Mouse (Mus musculus) cerebellum, postnatal 25 days (tissue): ENCODE measurements around the gene Cubn.

Experiments
- DNase-seq, 2 experiments: peaks; one replicate each; pipeline ENCODE4 v3.0.0; 2021; ENCODE audit warnings: mixed read lengths in 2 of 2

Gene Cubn

DNA sequence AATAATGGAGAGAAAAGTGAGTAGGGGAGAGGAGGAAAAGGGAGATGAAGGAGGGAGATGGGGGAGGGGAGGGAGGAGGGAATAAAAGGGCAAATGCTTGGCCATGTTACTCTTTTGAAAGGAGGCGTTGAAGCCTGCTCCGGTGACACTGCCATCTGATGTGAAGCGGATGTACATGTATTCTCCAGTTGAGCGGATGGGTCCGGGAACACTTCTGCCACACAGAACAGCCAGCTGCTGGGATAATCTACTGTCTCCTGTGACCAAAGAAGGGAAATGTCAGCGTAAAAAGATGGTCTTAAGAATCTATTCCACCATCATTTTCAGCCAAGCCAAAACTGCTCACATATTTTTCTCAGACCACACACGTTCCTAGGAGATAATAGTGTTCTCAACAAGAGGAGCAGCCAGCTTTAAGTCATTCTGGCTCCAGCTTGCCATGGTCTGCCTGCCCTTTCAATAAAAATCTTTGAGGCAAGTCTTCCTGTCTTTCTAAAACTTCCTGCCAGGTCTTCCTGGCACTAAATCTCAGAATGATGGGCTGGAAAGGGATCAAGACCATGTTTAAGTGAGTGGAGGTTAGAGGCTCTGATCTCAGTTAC, 149.2 kb downstream of the Cubn start:
- no peak for DNase-seq

DNA sequence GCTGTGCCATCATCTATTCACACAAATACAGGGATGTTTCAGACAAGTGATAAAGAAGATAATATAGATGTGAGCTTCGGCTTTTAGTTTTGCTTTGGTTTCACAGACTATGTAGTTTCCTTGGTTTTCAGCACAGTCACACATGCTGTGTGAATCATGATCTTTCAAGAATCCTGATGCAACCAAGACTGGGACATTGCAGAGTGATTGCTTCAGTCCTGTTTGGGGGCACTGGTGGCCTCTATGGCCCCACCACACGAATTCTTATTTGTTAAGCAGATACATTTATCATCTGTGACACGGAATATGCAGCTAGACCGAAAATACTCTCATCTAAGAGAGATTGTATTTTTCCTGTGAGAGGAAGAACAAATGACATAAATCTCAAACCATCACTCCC, 156.2 kb downstream of the Cubn start:
- no peak for DNase-seq

DNA sequence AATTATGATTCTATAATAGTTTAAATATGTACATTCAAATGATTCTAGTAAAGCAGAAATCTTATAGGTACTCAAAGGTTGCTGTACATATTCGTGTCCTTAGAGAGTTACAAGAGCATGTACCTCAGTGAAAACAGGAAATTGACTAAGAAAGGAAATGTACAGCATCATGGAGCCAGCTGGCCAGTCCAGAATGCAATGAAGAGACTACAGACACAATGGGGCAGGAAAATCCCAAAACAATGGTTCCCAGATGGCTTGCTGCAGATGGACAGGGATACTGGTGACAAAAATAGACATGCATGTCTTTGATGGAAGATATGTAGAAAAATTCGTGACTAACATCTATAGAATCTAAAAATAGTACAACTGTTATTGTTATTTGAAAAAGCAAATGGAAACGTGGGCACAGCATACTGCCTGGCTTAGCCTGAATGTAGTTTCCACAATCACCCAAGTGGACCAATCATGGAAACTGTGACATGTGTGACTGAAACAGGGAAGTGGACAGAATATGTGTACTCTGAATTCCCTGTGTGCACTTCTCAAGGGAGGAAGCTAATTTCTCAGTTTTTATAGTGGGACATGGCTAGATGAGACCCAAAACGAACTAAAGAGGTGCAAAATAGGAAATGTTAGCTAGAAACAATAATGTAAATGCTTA, 161.7 kb downstream of the Cubn start:
- no peak for DNase-seq

DNA sequence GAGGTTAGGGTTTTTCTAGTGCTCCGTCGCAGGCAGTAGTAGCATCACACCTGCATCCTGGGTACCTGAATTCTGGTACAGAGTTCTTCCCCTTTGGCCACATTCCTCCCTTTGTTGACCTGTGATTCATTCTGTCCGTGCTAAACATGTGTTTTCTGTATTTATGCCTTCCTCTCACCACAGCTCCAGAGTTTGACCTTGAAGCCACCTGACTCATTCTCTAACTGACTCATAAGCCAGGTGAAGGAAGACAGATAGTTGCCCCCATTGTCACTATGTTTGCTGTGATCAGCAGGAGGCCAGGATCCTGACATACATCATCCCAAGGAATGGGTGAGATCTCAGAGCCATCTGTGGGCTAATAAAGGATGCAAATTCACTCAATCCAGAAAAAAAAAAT, 188.2 kb downstream of the Cubn start:
- DNase-seq: no peak

DNA sequence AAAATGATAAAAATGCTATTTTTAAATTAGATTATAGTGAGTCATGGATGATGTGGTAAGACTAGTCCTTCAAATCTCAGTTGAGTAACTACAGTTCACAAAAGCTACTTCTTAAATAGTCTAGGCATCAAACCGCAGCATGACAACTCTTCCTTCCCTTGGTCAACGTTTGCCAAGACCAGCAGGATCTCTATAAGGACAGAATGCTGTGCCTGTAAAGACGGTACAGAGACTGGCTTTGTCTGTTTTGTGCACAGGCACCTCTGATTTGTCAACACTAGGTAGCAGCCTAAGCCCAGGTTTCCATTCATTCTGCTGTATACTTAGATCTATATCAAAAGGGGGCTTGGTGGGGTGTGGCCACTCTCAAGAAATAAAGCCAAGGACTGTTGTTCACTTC, 192.6 kb downstream of the Cubn start:
- no peak for DNase-seq

DNA sequence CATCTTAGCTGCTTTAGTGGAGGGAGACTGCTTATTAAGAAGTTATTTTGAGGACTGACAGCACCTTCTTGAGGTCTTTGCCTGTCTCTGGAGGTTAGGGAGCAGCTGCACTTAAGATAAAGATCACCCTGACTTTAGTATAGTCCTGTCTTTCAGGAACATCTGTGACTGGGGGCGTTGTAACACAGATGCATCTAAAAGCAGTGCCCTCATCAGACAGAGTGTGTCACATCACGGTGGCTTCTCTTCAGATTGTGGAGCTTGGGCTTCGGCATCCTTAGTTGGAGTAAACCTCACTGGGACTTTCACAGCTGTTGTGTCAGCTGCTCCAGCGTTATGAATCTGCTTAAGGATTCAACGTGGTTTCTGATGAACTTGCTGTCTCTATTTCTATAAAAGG, 193.9 kb downstream of the Cubn start:
- no peak for DNase-seq

DNA sequence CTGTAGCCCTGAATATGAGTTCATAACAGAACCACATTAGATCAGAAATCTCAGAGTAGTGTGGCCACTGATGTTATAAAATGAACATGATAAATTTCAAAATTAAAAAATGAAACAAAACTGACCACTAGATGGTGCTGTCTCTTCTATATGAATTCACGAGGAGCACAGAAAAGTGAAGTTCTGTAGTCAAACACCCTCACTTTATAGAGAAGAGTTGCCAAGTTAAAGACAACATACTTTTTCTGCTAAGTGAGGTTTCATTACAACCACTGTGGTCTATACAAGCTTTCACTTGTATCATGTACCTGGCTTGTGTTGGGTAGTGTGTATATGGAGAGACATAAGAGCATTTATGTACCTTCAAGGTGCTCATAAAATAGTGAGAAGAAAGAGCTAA, 201.0 kb downstream of the Cubn start:
- no peak for DNase-seq

DNA sequence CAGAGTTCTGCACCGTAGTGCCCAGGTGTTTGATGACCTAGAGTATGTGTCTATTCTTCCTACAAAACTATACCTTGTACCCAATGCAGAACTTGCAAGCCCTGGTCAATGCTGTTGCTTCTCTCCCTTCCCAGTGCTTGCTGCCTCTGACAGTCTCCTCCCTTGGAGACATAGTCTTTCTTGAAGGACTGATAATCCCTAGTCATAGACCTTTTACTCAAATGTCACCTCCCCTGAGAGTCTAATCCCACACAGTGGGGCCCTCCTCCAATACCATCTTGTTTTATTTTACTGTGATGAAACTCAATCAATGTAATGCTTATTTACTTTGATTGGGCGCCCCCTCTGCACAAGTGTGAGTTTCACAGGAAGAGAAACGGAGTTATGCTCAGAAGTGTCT, 201.5 kb downstream of the Cubn start:
- DNase-seq: no peak

DNA sequence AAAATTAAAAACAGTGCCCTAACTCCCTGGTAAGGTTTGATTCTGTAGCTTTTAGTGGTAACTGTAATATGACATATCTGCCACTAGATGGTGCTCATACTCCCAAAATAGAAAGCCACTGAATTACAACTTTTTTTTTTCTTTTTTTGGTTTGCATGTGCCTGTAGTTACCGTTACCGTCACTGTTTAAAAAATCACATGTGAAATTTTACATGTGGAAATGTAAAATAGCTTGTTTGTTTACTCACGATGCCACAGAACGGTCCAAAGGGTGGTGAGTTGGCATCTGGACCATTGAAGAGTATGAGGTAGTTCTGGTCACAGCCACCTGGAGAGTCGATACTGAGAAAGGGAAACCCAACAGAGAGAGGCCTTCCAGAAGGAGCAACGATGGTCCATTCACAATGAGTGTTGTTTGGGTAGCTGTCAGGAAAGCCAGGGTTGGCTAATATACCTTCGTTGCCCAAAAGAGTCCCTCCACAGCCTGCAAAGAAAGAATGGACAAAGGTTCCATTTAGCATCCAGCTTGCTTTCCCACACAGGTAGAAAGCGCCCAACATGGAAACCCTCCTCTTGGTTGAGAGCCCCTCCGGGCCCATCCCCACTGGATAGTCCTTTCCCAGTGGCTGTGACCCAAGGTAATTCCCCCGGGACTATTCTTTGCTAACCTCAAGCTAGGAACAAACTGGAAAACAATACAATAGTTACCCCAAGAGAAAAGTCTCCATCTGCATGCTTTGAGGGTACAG, 213.3 kb downstream of the Cubn start:
- no peak for DNase-seq

DNA sequence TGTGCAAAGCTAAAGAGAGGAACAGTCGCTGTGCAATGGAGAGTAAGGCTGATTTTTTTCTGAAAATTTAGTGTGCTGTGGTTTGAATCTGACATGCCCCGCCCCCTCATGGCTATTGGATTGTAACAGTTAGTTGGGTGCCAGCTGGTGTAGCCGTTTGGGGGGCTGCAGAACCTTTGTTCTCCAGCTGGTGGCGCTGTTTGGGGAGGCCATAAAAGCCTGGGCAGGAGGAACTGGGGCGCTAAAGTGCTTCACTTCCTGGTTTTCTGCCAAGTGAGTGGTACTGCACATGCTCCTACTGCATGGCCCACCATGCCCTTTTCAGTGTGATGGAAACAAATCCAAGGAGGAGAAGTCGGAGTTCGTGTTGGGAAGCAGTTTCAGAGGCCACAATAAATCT, 215.7 kb downstream of the Cubn start:
- DNase-seq: peak in 1 of 2 experiments; percentile 5

DNA sequence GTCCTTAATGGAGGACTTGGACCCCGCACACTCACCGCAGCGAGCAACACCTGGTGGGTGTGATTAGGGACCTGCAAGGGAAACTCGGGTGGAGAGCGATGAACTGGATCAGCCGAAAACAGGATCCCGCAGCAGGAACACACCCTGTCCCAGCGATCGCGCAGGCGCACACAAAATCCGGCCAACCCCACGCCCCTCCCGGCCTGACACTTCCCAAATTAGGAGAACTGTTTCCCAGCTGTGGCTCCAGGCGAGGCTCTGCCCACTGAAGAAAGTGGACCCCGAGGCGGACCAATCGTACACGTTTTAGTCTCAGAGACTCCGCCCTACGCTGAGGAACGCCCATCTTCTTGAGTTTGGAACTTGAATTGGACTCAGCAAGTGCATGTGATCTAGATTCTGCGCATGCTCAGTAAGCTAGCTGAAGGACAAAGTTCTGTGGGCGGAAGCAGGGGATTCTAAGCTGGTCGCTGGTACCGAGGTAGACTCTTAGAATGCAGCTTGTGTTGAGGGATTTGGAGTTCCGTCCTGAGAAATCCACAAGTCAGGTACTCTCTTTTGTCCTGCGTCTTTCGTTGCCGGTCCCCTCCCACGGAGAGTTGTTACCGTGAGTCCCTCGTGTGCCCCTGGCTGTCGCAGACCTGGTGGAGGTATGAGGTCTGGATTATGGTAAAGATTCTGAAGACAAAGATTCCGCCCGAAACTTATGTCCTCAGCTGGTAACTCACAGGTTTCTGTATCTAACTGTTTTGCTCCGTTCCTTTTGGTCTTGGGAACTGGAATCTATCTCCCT, 220.3 kb downstream of the Cubn start, which contains the start of gene Rsu1:
TSS of gene Rsu1 (minus strand) at position 251 of the 793 bp plus-strand sequence.
- DNase-seq: peak; percentile 88 to 91

DNA sequence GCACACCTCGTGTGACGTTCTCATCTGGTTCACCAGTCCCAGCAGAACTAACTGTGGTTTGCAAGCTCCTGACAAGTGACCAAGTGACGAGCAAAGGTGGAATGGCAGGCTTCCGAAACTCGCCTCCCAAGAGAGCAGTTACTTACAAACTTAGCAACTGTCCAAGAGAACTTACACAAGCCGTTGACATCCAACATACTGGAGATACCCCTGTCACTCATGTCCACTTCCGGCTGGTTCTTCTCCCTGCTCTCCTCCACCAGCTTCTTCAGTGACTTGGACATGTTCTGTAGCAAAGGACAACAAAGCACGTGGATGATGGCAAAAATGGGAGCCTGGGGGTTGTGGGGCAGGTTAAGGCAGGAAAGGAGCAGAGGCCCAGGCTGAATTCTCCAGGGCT, 220.9 kb downstream of the Cubn start:
- DNase-seq: no peak

DNA sequence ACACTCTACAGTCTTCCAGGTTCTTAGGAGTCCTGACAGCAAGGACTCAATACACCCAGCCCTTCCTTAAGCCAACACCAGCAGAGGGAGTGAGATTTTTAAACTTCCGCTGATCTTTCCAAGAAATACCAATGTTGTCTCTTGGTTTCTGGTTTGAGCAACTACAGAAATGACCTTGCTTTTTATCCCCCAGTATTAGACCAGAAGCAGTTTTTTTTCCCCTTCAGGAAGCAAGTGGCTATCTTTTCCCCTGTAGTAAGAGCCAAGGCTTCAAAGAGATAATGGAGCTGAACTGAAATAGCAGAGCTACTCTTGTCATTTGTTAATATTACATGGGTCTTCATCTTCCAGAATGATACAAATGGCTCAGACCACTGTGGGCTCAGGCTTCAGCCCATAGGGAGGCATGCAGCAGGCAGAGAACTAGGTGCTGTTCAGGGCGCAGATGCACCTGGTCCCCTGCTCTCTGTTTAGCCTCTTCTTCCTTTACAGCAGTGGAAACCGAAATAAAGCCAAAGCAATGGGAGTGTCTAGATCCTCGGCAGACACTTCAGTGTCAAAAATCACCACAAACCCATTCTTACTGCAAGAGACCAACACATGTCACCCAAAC, 222.8 kb downstream of the Cubn start:
- DNase-seq: no peak

DNA sequence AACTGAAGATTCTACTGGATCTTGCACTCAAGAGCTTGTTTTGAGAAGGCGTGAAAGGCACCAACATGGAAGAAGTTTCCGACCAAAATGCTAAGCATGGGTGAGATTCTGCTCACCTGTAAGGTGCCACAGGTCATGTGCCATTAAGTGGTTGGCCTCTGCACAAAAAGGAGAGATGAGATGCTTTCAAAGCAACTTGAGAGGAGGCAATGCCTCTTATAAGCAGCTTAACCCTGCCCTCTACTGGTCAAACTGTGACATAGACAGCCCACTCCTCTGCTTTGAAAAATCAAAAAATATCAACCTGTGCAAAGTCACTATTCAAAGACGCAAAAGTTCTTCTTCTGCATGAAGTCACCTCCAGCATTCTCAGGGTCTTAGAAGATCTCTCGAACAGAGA, 226.7 kb downstream of the Cubn start:
- DNase-seq: peak in 1 of 2 experiments; percentile 11

DNA sequence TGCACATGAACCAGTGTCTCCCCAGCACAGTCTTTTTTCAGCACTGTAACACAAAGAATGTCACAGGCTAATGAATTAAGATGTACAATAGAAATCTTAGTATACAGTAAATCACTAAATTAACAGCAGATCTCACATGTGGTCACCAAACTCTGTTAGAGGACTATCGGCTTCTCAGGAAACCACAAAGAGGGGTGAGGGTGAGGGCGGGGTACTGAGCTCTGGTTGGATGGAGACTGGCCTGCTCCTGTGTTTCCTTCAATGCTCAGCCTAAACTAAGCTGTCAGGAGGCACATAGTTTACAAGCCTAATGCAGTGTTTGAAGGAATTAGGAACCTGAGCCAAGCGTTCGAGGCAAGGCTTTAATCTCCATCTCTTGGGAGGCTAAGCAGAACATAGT, 228.5 kb downstream of the Cubn start:
- DNase-seq: no peak

DNA sequence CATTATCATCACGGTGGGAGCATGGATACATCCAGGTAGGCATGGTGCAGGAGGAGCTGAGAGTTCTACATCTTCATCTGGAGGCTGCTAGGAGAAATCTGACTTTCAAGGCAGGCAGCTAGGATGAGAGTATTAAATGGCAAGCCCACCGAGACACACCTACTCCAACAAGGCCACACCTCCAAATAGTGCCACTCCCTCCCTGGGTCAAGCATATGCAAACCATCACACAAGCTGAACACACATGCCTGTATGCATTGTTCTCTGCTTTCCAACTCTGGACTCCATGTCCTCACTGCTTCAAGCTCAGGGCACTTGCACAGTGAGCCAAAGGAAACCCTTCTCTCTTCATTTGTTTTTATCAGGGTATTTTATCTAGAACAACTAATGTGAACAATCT, 233.0 kb downstream of the Cubn start:
- no peak for DNase-seq

DNA sequence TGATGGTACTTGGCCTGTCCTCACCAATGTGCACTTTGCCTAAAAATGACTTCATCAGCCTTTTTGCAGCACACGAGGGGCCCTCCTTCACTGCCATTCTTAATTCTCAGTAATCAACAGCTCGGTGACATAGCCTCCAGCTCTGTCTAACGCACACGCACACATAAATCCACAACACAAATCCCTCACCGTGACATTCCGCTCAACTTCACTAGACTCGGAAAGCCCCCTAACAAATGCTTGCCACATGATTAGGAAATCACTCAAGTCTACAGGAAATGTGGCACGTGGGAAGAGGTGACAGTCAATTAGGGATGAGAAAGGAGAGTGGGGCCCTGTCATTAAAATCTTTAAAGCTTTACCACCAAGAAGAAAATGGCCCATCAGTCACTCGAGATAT, 250.9 kb downstream of the Cubn start:
- DNase-seq: no peak

DNA sequence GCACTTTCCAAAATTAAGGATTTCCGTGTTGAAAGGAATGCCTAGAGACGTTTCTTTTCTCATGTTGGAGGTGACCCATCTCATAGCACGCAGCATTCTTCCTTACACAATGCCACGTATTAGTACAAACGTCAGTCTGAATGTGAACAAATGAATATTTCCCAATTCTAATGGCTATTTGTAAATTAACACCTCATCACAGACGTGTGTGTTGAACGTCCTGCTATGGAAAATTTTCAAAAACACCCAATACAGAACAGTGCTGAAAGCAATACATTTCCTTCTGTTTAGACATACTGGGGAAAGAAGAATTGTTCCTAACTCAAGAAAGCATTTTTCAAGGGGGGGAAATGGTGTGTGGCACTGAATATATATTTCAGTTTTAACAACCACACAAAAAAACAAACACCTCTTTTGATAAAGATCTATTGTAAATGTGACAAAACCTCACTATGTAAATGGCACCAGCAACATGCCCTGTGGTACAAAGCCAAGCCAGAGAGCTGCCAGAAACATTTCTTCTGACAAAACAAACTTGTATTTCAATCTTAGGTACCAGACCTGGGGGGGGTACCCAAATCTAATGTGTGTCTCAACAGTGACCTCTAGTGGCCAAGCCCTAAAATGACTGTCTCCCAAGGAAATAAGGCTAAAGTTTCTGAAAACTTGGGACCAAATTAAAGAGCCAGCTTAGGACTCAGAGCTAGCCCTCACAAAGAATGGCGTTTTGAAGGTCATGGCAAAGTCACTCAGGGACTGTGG, 254.3 kb downstream of the Cubn start:
- DNase-seq: peak; percentile 29 to 56

DNA sequence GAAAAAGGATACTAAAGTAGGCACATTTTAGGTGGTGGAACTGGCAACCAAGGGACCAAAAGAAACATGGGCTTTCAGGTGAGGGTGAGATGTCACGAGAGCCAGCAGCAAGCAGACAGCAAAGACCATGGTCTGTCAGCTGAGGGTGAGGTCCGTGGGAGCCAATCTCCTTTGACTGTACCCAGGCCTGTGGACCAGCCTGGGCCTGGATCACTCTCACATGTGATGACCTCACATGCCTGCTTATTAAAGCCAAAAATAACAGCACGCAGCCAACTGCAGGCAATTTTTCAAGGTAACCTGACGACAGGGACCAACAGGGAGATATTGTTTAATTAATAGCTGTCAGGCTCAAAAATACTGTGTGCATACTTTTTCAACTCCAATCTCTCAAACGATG, 255.9 kb downstream of the Cubn start:
- peak; percentile 9 to 11 for DNase-seq

DNA sequence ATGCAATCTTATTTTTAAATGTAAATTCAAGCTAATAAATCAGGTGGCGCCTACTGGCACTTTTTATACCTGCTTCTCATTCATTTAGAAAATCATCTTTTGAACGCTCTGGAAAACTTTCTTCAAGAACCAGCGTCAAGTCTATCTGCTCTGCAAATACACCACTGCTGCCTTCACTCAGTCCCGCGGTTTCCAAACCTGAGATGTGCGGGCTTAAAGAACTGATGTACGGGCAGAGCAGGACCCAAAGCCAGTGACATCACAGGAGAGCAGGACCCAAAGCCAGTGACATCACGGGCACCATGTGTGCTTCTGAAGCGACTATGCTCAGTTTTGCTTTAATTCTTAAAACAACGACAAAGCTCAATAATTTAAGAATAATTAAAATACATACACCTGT, 256.8 kb downstream of the Cubn start:
- DNase-seq: no peak

DNA sequence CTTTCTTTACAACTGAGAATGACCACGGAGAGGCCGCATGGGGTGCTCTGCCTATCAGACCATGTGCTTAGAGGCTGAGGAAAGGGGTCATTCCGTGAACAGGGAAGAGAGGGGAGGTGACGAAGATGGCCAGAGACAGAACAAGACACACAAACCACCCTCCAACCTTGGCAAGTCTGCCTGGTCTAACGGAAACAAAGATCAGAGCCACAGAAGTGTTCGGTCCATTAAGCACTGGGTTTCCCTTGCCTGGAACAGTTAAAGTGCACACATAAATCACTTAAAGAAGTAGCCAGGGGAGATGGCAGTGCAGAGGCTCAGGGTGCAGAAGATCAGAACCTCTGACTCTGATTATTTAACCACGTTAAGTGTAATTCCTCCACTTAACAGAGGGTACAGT, 257.7 kb downstream of the Cubn start:
- DNase-seq: no peak

DNA sequence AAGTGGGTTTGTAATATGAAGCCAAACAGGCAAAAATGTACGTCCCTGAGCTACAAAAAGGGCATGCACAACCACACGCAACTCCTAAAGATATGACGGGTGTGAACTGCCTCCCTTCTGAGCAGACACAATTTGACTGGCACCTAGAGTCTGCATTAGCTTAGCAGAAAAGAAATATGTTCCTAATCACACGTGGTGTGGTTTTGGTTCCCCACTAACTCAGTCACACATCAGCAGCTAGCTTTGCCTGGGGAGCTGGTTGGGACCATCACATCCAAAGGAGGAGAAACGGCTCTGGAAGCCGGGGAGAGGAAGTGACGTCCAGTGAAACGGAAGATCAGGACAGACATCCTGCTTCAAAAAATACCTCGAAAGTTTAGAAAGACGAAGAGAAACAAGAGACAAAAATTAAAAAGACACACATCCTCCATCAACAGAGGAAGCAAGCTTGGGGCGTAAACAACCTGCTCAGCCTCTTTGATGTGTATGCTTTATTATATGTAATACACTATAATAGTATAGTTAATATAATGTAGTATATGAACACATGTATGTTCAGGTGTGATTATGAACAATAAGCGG, 258.3 kb downstream of the Cubn start:
- no peak for DNase-seq
